Mouse (Mus musculus): Measurements from ENCODE around the gene Tgfb3.

The Tgfb3 gene

GRCm38 (mm10) chr12:86030932-86031331 lies 47.9 kb downstream of the Tgfb3 start:
- in situ Hi-C loops (cut with MboI) = no loop called here

- in situ Hi-C loops (cut with MboI) = no loop called here
Measured at GRCm38 (mm10) chr12:86027747-86028146, 51.1 kb downstream of the Tgfb3 start.

- in situ Hi-C loops (cut with MboI) = no loop called here
Measured at GRCm38 (mm10) chr12:86027000-86027399, 51.8 kb downstream of the Tgfb3 start.

DNA sequence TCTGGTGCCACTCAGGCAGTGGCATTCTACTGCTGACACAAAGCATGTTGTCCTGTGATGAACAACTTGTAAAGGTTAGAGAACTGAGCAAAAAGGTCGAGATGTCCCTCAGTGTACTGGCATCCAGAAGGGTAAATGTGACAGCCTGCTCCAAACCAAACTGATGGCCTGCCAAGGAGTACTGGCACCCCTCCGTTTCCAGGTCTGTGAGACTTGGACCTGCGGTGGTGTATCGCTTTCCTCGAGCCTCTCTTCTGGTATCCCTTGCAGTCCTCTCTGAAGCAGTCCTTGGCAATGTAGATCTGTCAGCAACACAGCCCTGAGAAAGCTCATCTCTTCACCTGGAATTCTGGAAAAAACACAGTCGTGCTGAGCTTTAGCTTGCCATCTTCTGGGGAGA lies 53.4 kb downstream of the Tgfb3 start:
- in situ Hi-C loops (cut with MboI) = no loop called here

- in situ Hi-C loops (cut with MboI) = no loop called here
Measured at GRCm38 (mm10) chr12:86024426-86024825, 54.4 kb downstream of the Tgfb3 start.

GRCm38 (mm10) chr12:86023081-86023871 lies 55.6 kb downstream of the Tgfb3 start:
- in situ Hi-C loops (cut with MboI) = no loop called here

GRCm38 (mm10) chr12:86022282-86022984 lies 56.4 kb downstream of the Tgfb3 start:
- in situ Hi-C loops (cut with MboI) = no loop called here

DNA sequence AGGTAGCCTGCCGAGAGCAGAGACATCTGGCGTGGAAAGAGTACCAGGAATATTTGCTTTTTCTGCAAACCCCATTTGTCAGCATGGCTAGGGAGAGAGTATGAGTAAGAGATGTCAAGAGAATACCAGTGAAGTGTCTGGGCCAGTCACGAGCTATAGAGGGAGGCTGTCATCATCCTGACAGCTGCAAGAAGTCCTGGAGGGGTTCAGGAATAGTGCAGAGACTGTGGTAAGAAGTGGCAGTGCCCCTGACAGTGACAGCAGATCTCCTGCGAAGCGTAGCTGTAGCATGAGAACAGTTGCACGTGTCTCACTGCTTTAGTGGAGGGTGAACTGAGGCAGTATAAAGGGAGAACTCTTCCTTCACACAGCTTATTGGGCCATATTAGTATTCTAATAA lies 57.3 kb downstream of the Tgfb3 start:
- in situ Hi-C loops (cut with MboI) = no loop called here

DNA sequence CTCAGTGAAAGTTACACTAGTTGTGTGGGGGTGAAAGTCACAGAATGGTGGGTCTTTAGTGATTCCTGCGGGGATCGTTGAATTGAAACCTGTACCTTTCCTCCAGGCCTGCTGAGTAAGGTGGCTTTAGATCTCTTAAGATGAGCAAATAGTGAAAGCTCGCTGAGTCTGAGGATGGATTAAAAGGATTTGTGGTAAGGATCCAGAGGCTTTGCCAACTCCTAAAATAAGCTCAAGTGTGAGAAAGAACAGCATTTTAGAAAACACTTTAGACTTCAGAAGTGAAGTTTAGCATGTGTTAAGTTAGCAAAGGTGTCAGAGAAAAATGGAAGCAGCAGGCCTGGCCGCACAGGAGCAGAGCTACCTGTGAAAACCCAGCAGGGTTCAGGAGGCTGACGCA lies 61.5 kb downstream of the Tgfb3 start:
- in situ Hi-C loops (cut with MboI) = no loop called here

DNA sequence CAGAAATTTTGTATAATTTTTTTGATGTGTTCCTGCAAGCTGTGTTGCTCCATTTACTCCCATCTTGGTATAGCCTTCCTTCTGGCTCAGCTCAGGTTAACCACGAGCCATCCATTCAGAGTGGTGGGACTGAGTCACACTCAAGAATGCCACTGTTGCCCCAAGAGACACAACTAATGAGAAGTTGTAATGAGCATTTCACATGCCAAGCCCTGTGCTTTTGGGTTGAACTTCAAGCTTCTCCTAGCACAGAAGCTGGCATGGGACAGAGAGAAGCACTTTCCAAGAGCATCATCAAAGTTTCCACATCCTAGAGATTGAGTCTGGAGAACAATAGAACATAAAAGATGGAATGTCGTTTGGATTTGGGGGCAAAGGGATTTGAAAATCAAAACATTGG lies 63.7 kb downstream of the Tgfb3 start:
- in situ Hi-C loops (cut with MboI) = no loop called here

- in situ Hi-C loops (cut with MboI) = no loop called here
Measured at GRCm38 (mm10) chr12:86014621-86015020, 64.2 kb downstream of the Tgfb3 start.

- in situ Hi-C loops (cut with MboI) = no loop called here
Measured at GRCm38 (mm10) chr12:86014174-86014573, 64.7 kb downstream of the Tgfb3 start.

DNA sequence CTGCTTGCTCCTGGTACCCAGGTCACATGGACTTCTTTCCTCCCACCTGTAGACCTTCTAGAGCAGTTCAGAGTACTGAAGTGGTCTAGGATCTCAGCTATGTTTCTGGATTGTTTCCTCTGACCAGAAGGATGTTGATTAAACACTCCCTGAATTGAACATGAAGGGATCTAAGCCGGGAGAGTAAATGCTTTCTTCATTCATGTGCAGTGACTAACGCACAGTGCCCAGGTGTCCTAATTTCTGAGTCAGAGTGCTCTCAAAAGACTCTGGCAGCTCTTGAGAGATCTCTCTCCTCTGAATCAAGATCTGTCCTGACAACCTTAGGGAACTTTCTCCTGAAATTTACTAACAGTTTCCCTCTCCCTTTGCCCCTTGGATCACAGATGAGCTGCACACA lies 66.6 kb downstream of the Tgfb3 start:
- in situ Hi-C loops (cut with MboI) = no loop called here

DNA sequence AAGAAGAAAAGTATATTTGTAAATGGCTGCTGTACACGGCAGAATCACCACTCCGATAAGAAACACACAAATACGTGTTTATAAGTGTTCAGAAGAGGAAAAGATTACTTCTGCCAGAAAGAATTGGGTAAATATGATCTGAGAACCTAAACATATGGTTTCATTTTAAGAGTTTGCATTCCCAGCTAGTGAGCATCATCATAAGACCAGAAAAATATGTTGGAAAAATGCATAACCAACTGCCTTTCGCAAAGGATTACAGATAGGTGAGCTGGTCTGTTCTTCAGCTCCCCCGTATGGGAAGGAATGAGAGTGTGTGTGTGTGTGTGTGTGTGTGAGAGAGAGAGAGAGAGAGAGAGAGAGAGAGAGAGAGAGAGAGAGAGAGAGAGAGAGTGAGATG lies 68.2 kb downstream of the Tgfb3 start:
- in situ Hi-C loops (cut with MboI) = no loop called here

DNA sequence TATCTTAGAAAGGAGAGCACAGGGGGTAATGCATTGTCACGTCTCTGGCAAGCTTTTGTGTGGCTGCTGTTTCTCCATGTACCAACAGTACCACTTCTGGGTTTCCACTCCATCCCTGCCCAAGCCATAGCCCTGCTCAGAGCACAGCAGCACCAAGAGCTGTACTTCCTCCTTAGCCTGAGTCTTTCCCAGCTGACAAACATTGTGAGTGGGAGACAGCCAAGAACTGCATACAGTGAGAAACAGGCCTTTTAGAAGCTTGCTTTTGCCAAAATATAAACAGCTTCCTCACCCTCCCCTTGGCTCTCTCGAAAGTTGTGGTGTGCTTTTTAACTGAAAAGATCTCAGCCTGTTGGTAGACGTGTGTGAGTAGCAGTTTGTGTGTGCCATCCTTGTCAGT lies 71.5 kb downstream of the Tgfb3 start:
- in situ Hi-C loops (cut with MboI) = no loop called here

Data from mature B cell (primary cell).